24 mouse cellular contexts compared by ENCODE assay signal in the genomic region with DNA sequence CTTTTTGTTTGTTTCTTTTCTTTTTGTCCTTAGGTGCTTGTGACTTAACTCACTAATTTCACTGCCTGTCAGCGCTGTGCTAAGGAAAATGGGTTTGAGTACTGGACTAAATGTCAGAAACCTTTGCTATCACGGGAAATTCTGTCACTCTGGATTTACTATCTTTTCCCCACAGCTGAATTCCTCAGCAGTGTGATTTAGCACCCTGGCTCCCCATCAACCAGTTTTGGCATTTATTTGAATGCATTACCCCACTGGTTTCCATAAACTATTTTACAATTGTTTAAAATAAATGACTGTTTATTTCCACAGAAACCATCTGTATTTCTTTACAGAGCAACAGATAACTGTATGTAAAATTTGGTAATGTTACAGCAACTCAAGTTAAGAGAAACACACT.
DNase-seq lines count a peak whose midpoint lies in the region; ATAC-seq and TF ChIP-seq lines count a peak whose summit lies in the region.
"Had no signal": no experiment of that assay in that cellular context is flagged by ENCODE, and none has a peak within 500 bp of the region (broad histone marks: within the 10 kb centered on the region; RNA-seq: fewer than 3 reads in every experiment).

No protein-coding gene starts in this region.

- DNase-seq in heart, postnatal 25 days (ENCODE audit: low spot score): no peak
- peak; percentile 57 for DNase-seq in kidney, postnatal 0 days (ENCODE audit: low spot score)
- no peak for DNase-seq in kidney, adult 9 months
- DNase-seq in NIH3T3 (ENCODE audit: low read depth): peak; percentile 66
- no peak for DNase-seq in layer of hippocampus, adult 2 months (ENCODE audit: low spot score in 2 of 2)
- DNase-seq: adrenal gland, postnatal 10 days; B cell, adult 2 months; cerebellum, adult 11 months; cerebellum, adult 8-10 months; cerebellum, postnatal 14 days; embryo, embryonic 11 days; gastrocnemius, postnatal 14 days; heart, adult 2 months; heart, postnatal 14 days had no signal

- TF ChIP-seq CTCF in kidney, postnatal 0 days (IDR thresholded peaks at IDR 0.05; ENCODE audit: low read depth): no peak
- no peak for TF ChIP-seq CTCF in layer of hippocampus, adult 2 months (conservative IDR thresholded peaks at IDR 0.05)

- H3K4me1 ChIP-seq in heart, embryonic 13.5 days: peaks cover 49% of the 10 kb centered on the region
- peaks cover 11% of the 10 kb centered on the region; the same call in 1 of the 2 replicates for H3K4me1 ChIP-seq in kidney, postnatal 0 days (replicated peaks; ENCODE audit: insufficient read depth, low read length)
- H3K4me1 ChIP-seq in stomach, embryonic 16.5 days (ENCODE audit: control insufficient read depth, insufficient read depth, low read length): peaks cover 30% of the 10 kb centered on the region
- H3K4me1 ChIP-seq: embryonic facial prominence, embryonic 15.5 days had no signal

- intact Hi-C loops in heart, postnatal 25 days (cut with DNase I): no loop called here

- H3K9me3 ChIP-seq in heart, embryonic 13.5 days: no peaks in the 10 kb centered on the region
- H3K9me3 ChIP-seq in kidney, postnatal 0 days (replicated peaks; ENCODE audit: low read length): no peaks in the 10 kb centered on the region
- H3K9me3 ChIP-seq in stomach, embryonic 16.5 days (replicated peaks; ENCODE audit: control insufficient read depth, low read length): no peaks in the 10 kb centered on the region
- H3K9me3 ChIP-seq: embryonic facial prominence, embryonic 15.5 days; forebrain, embryonic 10.5 days; forebrain, embryonic 15.5 days; G1E; heart, embryonic 12.5 days had no signal

- H3K4me3 ChIP-seq in heart, embryonic 13.5 days: no peak overlapping the region
- no peak overlapping the region for H3K4me3 ChIP-seq in kidney, postnatal 0 days (replicated peaks; ENCODE audit: low read depth, low read length)
- no peak overlapping the region for H3K4me3 ChIP-seq in stomach, embryonic 16.5 days (replicated peaks; ENCODE audit: low read length)
- H3K4me3 ChIP-seq in layer of hippocampus, adult 2 months: no peak overlapping the region
- H3K4me3 ChIP-seq: embryonic facial prominence, embryonic 15.5 days; erythroblast, embryonic 14.5 days; forebrain, embryonic 10.5 days; forebrain, embryonic 15.5 days; heart, adult 2 months; heart, embryonic 12.5 days had no signal

- WGBS in heart, embryonic 13.5 days: 52% methylated on average over 2 of the region's 2 CpGs
- 49% methylated on average over 2 of the region's 2 CpGs for WGBS in kidney, postnatal 0 days
- 39% methylated on average over 2 of the region's 2 CpGs for whole genome bisulfite sequencing in stomach, embryonic 16.5 days

- no peaks in the 10 kb centered on the region for H3K36me3 ChIP-seq in heart, embryonic 13.5 days
- H3K36me3 ChIP-seq in kidney, postnatal 0 days (ENCODE audit: insufficient read depth, low read length): no peaks in the 10 kb centered on the region
- H3K36me3 ChIP-seq in stomach, embryonic 16.5 days (ENCODE audit: control insufficient read depth, insufficient read depth, low read length): no peaks in the 10 kb centered on the region
- H3K36me3 ChIP-seq: embryonic facial prominence, embryonic 15.5 days; forebrain, embryonic 10.5 days; forebrain, embryonic 15.5 days; heart, embryonic 12.5 days had no signal

- H3K4me2 ChIP-seq in heart, embryonic 13.5 days: no peak overlapping the region
- H3K4me2 ChIP-seq in kidney, postnatal 0 days (ENCODE audit: low read length): no peak overlapping the region
- no peak overlapping the region for H3K4me2 ChIP-seq in stomach, embryonic 16.5 days (ENCODE audit: low read depth, low read length)
- H3K4me2 ChIP-seq: embryonic facial prominence, embryonic 15.5 days; forebrain, embryonic 15.5 days; heart, embryonic 12.5 days had no signal

- no peak overlapping the region for H3K9ac ChIP-seq in heart, embryonic 13.5 days
- no peak overlapping the region for H3K9ac ChIP-seq in kidney, postnatal 0 days (ENCODE audit: low read depth, low read length)
- H3K9ac ChIP-seq in stomach, embryonic 16.5 days (ENCODE audit: low read length): no peak overlapping the region
- H3K9ac ChIP-seq: embryonic facial prominence, embryonic 15.5 days; forebrain, embryonic 15.5 days; heart, embryonic 12.5 days had no signal

- no peak for ATAC-seq in heart, embryonic 13.5 days (ENCODE audit: extremely low read depth, insufficient number of reproducible peaks, low FRiP score, low TSS enrichment)
- no peak for ATAC-seq in kidney, postnatal 0 days (replicated peaks; ENCODE audit: low FRiP score, low read depth)
- ATAC-seq in stomach, embryonic 16.5 days (ENCODE audit: insufficient read depth, low FRiP score): no peak
- ATAC-seq: CD4-positive, CD25-positive, alpha-beta regulatory T cell, adult 4 months; forebrain, embryonic 15.5 days; hindbrain, postnatal 0 days had no signal

- H3K27me3 ChIP-seq in heart, embryonic 13.5 days (replicated peaks): no peaks in the 10 kb centered on the region
- no peaks in the 10 kb centered on the region for H3K27me3 ChIP-seq in kidney, postnatal 0 days (ENCODE audit: insufficient read depth, low read length)
- H3K27me3 ChIP-seq in stomach, embryonic 16.5 days (ENCODE audit: control insufficient read depth, insufficient read depth, low read length): no peaks in the 10 kb centered on the region
- H3K27me3 ChIP-seq: embryonic facial prominence, embryonic 15.5 days; forebrain, embryonic 15.5 days; heart, embryonic 12.5 days had no signal

- H3K27ac ChIP-seq in heart, embryonic 13.5 days (replicated peaks): 0 out of 2 replicates have a peak overlapping the region, but pooled peaks have one; percentile 50
- no peak overlapping the region for H3K27ac ChIP-seq in kidney, postnatal 0 days
- H3K27ac ChIP-seq in stomach, embryonic 16.5 days (ENCODE audit: low read length): peak overlapping the region; percentile 41; the same call in 1 of the 2 replicates
- H3K27ac ChIP-seq in layer of hippocampus, adult 2 months: no peak overlapping the region
- H3K27ac ChIP-seq: embryonic facial prominence, embryonic 15.5 days; forebrain, embryonic 10.5 days; forebrain, embryonic 15.5 days; heart, adult 2 months; hindbrain, postnatal 0 days had no signal

Comparison
In these comparisons a context has a peak if more than half of its experiments do, and no peak if none do; other contexts are left out.
1. DNase-seq: peak in kidney, postnatal 0 days (single experiment) and NIH3T3 (single experiment); none in heart, postnatal 25 days (single experiment), kidney, adult 9 months (single experiment) and layer of hippocampus, adult 2 months (0 of 2).
2. H3K27ac ChIP-seq: peak in heart, embryonic 13.5 days (single experiment) and stomach, embryonic 16.5 days (single experiment); none in kidney, postnatal 0 days (single experiment) and layer of hippocampus, adult 2 months (single experiment).